Mouse (Mus musculus) midbrain, embryonic 10.5 days (tissue): Measurements from ENCODE around the gene Rbfox1. TPM values are rescaled to one million over a fixed set of nuclear protein-coding genes. Genes with fewer than 3 reads are reported as not detected.
A peak's percentile ranks its signal among the peaks of the same experiment; 100 is the strongest.

ENCODE experiments used
- DNase-seq: peaks from one replicate; pipeline ENCODE4 v3.0.0-alpha.2; 2017; ENCODE audit warnings: low spot score
- H3K27ac ChIP-seq: fragments of 300-500 bp; sonication (generic); replicated peaks from 2 replicates; pipeline ENCODE4 v1.5.1; 2016; ENCODE audit warnings: mild to moderate bottlenecking
- H3K27me3 ChIP-seq: fragments of 300-500 bp; sonication (generic); 2 replicates; pipeline ENCODE4 v1.6.1; 2016; ENCODE audit warnings: low read depth, mild to moderate bottlenecking; ENCODE audit not compliant: poor library complexity, severe bottlenecking
- H3K36me3 ChIP-seq: fragments of 300-500 bp; sonication (generic); 2 replicates; pipeline ENCODE4 v1.6.1; 2016; ENCODE audit warnings: mild to moderate bottlenecking, moderate library complexity
- H3K4me1 ChIP-seq: fragments of 300-500 bp; sonication (generic); 2 replicates; pipeline ENCODE4 v1.6.1; 2016
- H3K4me3 ChIP-seq: fragments of 300-500 bp; sonication (generic); 2 replicates; pipeline ENCODE4 v1.5.1; 2016; ENCODE audit warnings: mild to moderate bottlenecking, moderate library complexity
- H3K9me3 ChIP-seq: fragments of 300-500 bp; sonication (generic); replicated peaks from 2 replicates; pipeline ENCODE4 v1.6.1; 2016; ENCODE audit warnings: mild to moderate bottlenecking
- WGBS: fragments of 180-500 bp; shearing (Covaris S2); methylation state at CpG from one replicate; pipeline ENCODE4 v1.1.7; 2016; 5-methylcytosine and 5-hydroxymethylcytosine counted together
- polyA plus RNA-seq: library from polyadenylated mRNA; unstranded; fragments of >200 nt; fragmentation: Nextera tagmentation; extraction: Ambion mirVana; gene quantifications from 2 replicates; pipeline ENCODE4 v1.2.1, GENCODE M21; 2016

The Rbfox1 gene
- polyA plus RNA-seq, 1 experiment from 2014 or later: 2.5 TPM

DNA sequence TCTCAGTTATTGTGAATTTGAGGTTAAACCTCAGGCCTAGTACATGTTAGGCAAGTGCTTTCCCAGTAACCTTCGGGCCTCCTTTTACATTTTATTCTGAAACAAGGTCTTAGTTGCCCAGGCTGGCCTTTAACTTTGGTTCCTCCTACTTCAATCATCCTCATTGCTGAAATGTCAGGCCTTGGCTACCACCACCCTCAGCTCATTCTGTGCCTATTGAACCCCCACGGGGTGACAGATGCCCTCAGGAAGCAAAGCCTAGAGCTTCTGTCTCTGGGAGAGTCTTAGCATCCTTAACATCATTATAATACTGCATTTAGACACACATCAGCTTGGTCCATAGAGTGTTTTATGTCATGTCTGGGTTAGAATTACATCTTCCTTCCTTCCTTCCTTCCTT, 1162.3 kb downstream of the Rbfox1 start:
- DNase-seq: no peak
- H3K36me3 ChIP-seq: no peaks in the 10 kb centered on the region
- 81% methylated on average over 2 of the region's 2 CpGs for WGBS
- H3K27ac ChIP-seq: no peak overlapping the region
- peaks cover 65% of the 10 kb centered on the region for H3K27me3 ChIP-seq
- H3K4me1 ChIP-seq: peaks cover 32% of the 10 kb centered on the region
- H3K9me3 ChIP-seq: no peaks in the 10 kb centered on the region
- no peak overlapping the region for H3K4me3 ChIP-seq

DNA sequence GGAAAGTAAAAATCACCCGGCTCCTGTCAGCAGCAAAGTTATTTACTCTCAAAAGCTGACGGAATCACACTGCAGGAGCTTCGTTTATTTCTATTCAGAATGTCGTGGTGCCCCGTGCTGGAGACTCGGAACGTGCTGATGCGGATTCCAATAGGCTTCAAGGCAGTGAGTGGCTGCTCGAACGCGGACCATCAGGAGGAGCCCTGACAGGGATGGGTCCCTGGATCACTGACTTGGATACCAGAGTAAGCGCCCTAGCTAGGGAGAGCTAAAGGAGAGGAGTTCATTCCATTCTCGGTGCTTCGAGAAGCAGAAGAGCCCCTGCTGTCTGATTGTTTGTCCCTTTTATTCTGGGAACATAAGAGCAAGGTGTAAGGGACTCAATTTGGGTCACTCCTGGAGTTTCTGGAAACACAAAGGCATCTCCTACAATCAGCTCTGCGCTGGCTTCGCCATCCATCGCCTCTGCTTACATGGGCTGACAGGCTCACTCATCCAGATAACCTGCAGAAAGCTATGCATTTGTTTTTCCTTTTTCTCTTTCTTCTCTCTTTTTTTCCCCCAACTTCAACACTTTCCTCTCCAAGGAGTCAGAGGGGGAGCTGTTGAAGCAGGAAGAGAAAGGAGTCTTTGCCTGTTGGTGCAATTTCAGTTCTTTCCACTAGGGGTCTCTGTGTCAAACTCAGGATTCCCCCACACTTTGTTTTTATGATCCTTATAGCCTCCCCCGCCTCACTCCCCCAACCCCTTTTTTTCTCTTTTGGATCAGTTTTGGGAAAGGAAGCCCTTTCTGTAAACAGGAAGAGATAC, 1164.2 kb downstream of the Rbfox1 start:
- 0 out of 2 replicates have a peak overlapping the region, but pooled peaks have one; percentile 17 for H3K27ac ChIP-seq
- H3K9me3 ChIP-seq: no peaks in the 10 kb centered on the region
- H3K36me3 ChIP-seq: no peaks in the 10 kb centered on the region
- 6% methylated on average over 18 of the region's 18 CpGs for WGBS
- peak; percentile 41 for DNase-seq
- H3K27me3 ChIP-seq: peaks cover 64% of the 10 kb centered on the region
- peaks cover 38% of the 10 kb centered on the region for H3K4me1 ChIP-seq
- H3K4me3 ChIP-seq: peak overlapping the region; percentile 38

DNA sequence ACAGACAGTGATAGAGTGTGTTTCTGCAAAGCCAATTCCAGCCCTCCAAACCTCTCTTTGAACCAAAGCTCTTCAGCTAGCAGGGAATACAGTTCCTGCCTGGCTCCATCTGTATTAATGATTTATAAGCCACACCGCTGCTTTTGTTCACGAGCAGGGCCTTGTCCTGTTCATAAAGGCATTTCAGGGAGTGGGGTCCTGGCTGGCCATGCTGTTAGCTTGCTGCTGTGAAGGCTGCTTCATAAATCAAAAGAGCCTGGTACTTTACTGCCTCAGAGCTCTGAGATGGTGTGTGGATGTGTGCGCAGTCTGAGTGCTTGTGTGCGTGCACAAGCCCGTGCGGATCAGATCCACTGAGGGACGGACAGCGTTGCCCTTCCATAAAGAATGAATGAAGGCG, 1165.8 kb downstream of the Rbfox1 start:
- H3K36me3 ChIP-seq: no peaks in the 10 kb centered on the region
- no peak overlapping the region for H3K4me3 ChIP-seq
- no peak for DNase-seq
- H3K4me1 ChIP-seq: peaks cover 35% of the 10 kb centered on the region
- H3K9me3 ChIP-seq: no peaks in the 10 kb centered on the region
- H3K27ac ChIP-seq: 0 out of 2 replicates have a peak overlapping the region, but pooled peaks have one; percentile 49
- 88% methylated on average over 9 of the region's 9 CpGs for WGBS
- peaks cover 62% of the 10 kb centered on the region for H3K27me3 ChIP-seq

DNA sequence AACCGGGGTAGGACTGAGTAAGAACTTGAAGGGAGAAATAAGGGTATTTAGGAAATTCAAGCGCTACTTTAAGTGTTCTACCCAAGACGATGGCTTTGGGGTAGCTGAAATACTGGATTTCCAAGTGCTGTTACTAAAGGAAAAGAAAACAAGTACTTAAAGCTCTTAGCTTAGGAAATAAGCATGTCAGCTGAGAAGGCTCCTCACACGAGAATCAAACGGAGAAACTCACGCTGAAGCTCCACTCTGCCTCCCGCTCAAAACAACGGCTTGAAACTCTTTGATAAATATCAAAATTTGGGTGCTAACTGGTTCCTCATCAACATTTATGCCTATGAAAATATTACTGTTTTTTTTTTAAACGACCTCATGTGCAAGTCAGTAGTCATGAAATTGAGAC, 1166.8 kb downstream of the Rbfox1 start:
- Histone ChIP-seq H3K9me3 (no peaks in the 10 kb centered on the region), H3K4me1 (peaks cover 35% of the 10 kb centered on the region), H3K4me3 (no peak overlapping the region), H3K27me3 (peaks cover 53% of the 10 kb centered on the region), H3K36me3 (no peaks in the 10 kb centered on the region), H3K27ac (no peak overlapping the region; the same call in 1 of the 2 replicates)
- DNase-seq: no peak
- 61% methylated on average over 9 of the region's 9 CpGs for WGBS

DNA sequence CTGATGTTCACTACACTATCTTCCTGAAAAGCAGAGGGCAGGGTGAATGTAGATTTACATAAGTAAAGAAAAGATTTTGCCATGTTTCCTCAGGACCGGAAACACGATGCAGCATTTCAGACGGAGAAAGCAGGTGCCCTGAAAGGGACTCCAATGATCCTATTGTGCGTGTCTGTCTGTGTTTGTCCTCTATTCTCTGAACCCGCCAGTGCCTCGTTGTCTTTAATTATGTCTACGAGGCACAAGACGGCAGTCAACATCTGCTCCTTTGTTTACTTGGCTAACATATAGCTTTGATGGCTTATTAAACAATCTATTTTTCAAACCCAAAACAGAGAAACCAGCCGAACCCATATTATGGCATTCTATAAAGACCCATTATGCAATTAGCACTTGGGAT, 1167.3 kb downstream of the Rbfox1 start:
- no peaks in the 10 kb centered on the region for H3K9me3 ChIP-seq
- H3K27me3 ChIP-seq: peaks cover 49% of the 10 kb centered on the region
- peak; percentile 32 for DNase-seq
- H3K4me1 ChIP-seq: peaks cover 35% of the 10 kb centered on the region
- WGBS: 16% methylated on average over 9 of the region's 9 CpGs
- H3K27ac ChIP-seq: peak overlapping the region; percentile 23; the same call in 1 of the 2 replicates
- no peak overlapping the region for H3K4me3 ChIP-seq
- no peaks in the 10 kb centered on the region for H3K36me3 ChIP-seq

DNA sequence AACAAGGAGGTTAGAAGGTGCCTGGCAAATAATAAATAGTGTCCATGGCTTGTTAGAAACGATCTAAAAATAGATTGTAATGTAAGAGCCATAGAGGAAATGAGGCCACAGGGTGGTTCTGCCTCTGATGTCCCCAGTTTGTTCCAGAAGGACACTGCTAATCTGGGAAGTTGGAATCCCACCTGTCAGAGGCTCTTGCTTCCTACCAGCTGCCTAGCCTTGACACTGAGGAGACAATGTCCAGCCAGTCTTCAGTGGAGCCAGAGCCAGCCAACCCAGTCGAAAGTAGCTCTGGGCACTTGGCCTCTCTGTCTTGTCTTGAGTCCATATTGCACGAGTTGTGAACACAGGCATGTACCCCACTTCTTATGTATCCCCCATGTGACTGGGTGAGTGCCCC, 1172.6 kb downstream of the Rbfox1 start:
- H3K36me3 ChIP-seq: no peaks in the 10 kb centered on the region
- H3K4me3 ChIP-seq: no peak overlapping the region
- H3K27me3 ChIP-seq: peaks cover 43% of the 10 kb centered on the region
- peaks cover 11% of the 10 kb centered on the region for H3K4me1 ChIP-seq
- no peaks in the 10 kb centered on the region for H3K9me3 ChIP-seq
- no peak overlapping the region for H3K27ac ChIP-seq
- DNase-seq: no peak
- WGBS: 83% methylated on average over 3 of the region's 3 CpGs

DNA sequence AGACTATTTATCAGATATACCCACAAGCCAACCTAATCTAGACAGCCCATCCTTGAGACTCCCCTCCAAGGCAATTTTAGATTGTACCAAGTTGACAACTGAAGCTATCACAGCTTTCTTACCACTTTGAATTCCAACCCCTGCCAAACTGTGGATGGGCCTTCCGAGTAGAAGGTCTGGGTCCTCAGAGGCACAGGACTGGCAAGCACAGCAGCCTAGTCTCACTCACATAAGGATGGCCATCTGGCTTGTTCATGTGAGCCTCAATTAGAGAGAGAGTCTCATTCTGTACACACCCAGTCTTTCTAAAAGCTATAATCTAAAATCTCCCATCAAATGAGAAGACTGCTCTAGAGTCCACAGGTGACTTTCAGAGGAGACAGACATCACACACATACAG, 1173.4 kb downstream of the Rbfox1 start:
- WGBS: 84% methylated on average over 1 of the region's 1 CpGs
- no peak for DNase-seq
- H3K27ac ChIP-seq: no peak overlapping the region
- H3K4me3 ChIP-seq: no peak overlapping the region
- no peaks in the 10 kb centered on the region for H3K36me3 ChIP-seq
- peaks cover 9% of the 10 kb centered on the region for H3K4me1 ChIP-seq
- H3K9me3 ChIP-seq: no peaks in the 10 kb centered on the region
- H3K27me3 ChIP-seq: peaks cover 46% of the 10 kb centered on the region

DNA sequence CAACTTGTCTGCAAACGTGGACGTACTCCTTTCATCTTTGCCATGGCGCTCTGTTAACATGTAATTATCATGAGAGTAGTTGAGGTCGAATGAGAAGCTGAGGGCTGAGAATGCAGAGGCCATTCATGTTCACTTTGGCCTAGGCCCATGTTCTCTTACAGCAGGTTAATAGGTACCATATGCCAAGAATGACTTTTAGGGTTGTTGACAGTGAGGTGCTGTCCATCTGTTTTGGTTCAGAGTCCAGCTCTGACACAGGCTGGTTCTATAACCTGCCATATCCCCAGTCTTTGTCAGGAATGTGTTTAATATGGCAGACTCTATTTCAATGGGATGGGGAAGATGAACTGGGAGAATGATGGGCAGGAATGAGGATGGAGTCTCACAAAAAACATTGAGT, 1174.4 kb downstream of the Rbfox1 start:
- no peak for DNase-seq
- WGBS: 86% methylated on average over 4 of the region's 4 CpGs
- Histone ChIP-seq H3K27ac (no peak overlapping the region), H3K4me1 (peaks cover 9% of the 10 kb centered on the region), H3K9me3 (no peaks in the 10 kb centered on the region), H3K36me3 (no peaks in the 10 kb centered on the region), H3K27me3 (peaks cover 41% of the 10 kb centered on the region), H3K4me3 (no peak overlapping the region)

DNA sequence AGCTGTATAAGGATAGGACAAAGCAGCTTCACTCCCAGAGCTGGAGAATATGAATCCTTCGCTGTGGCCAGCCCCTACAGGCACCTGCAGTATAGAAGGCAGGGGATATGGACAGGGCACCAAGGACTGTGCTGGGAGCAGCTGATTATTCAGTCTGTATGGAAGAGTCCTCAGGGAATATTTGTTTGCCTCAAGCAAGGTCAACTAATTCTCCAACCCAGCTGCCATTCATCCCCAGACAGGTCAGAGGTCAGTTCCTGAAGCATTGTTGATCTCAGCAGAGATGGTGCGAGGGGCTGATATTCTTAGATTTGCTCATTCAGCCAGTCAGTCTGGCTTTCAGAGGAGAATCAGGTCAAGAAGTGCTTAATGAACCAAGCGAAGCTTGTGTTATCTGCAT, 1175.7 kb downstream of the Rbfox1 start:
- DNase-seq: peak; percentile 41
- H3K9me3 ChIP-seq: no peaks in the 10 kb centered on the region
- 20% methylated on average over 3 of the region's 3 CpGs for WGBS
- H3K27ac ChIP-seq: no peak overlapping the region
- peaks cover 9% of the 10 kb centered on the region for H3K4me1 ChIP-seq
- H3K36me3 ChIP-seq: no peaks in the 10 kb centered on the region
- H3K27me3 ChIP-seq: peaks cover 38% of the 10 kb centered on the region
- H3K4me3 ChIP-seq: no peak overlapping the region

DNA sequence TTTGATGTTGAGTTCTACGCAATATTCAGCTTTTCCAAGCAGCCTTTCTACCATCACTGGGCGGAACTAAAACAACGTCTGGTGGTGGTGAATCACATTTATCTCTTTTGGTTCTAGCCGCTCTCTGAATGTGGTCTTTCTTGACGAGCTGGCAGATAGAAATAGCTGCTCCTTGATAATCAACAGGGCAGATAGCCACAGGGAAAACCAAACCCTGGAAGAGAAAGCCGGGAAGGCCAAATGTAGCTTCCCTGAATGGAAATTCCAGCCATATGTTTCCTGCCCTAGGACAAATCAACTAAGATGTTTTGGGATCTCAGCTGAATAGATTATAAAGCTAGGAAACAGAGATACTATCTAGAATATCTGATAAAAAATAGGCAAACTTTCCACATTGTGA, 1177.4 kb downstream of the Rbfox1 start:
- no peaks in the 10 kb centered on the region for H3K9me3 ChIP-seq
- WGBS: 91% methylated on average over 6 of the region's 6 CpGs
- peaks cover 34% of the 10 kb centered on the region for H3K27me3 ChIP-seq

DNA sequence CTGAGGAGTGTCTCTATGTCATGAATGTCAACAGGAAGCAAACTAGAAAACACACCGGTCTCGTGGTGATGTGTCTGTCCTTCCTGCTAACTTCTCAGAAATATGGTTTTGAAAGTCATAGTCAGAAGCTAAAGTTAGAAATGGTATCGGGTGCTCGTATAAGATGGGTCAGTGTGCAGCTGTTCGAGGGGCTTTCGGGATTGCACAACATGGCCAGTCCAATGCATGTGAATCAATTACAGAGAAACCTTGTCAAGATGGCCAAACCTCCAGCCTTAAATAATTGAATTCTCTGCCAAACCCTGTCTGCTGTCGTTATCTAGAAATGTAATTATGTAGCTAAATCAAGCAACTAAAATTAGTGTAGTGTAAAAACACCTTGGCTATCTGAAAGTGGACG, 1182.0 kb downstream of the Rbfox1 start:
- WGBS: 87% methylated on average over 8 of the region's 8 CpGs
- H3K9me3 ChIP-seq: no peaks in the 10 kb centered on the region
- H3K4me1 ChIP-seq: peaks cover 6% of the 10 kb centered on the region; the same call in 1 of the 2 replicates
- H3K27me3 ChIP-seq: peaks cover 12% of the 10 kb centered on the region; the same call in 1 of the 2 replicates
- no peak overlapping the region for H3K27ac ChIP-seq
- DNase-seq: no peak
- H3K4me3 ChIP-seq: no peak overlapping the region
- no peaks in the 10 kb centered on the region for H3K36me3 ChIP-seq

More for the DNA sequence above, 1177.4 kb downstream of the Rbfox1 start:
- Histone ChIP-seq H3K4me3 (no peak overlapping the region), H3K4me1 (peaks cover 9% of the 10 kb centered on the region), H3K27ac (no peak overlapping the region), H3K36me3 (no peaks in the 10 kb centered on the region)
- no peak for DNase-seq

DNA sequence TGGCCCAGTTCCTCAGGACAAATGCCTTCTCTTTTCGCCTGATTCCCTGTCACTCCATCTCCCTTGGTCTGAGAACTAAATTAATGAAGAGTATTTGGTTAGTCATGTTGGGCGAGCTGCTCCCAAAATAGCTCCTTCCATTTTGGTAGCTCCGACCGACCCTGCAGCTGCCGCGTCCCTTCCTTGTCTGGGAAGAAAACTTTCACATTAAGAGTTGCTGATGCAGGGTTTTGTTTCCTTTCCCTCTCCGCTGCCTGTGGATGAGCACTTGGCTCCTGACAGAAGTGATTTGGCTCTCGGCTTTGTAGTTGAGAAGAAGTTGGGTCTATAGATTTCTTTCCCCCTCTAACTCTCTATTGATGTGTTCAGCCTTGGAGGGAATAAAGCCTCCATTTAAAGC, 1184.4 kb downstream of the Rbfox1 start:
- H3K36me3 ChIP-seq: no peaks in the 10 kb centered on the region
- 83% methylated on average over 8 of the region's 8 CpGs for WGBS
- no peaks in the 10 kb centered on the region for H3K9me3 ChIP-seq
- H3K27me3 ChIP-seq: no peaks in the 10 kb centered on the region
- DNase-seq: no peak
- H3K27ac ChIP-seq: no peak overlapping the region
- H3K4me3 ChIP-seq: no peak overlapping the region
- peaks cover 6% of the 10 kb centered on the region; the same call in 1 of the 2 replicates for H3K4me1 ChIP-seq

DNA sequence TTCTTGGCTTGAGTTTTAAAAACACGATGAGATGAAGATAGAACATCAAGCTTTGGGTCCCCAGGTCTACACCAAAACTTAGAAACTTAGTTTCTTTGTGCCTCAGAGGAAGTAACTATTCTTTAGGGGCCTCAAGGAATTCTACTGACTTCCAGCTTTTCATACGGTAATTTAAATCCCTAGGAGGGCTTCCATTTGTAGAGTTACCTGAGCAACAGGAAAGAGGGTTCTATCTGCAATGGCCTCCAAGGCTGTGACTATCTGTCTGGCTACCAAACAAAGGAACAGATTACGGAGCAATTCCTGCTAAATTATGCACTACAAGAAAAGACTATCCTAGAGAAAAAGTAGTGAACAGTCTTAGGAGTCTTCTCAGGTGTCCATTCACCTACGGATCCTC, 1189.6 kb downstream of the Rbfox1 start:
- WGBS: 84% methylated on average over 4 of the region's 4 CpGs
- H3K9me3 ChIP-seq: no peaks in the 10 kb centered on the region
- no peak overlapping the region for H3K27ac ChIP-seq
- H3K36me3 ChIP-seq: no peaks in the 10 kb centered on the region
- DNase-seq: no peak
- H3K4me3 ChIP-seq: no peak overlapping the region
- no peaks in the 10 kb centered on the region for H3K27me3 ChIP-seq
- H3K4me1 ChIP-seq: peaks cover 6% of the 10 kb centered on the region; the same call in 1 of the 2 replicates
